19 mouse cellular contexts compared by ENCODE assay signal in the genomic region with DNA sequence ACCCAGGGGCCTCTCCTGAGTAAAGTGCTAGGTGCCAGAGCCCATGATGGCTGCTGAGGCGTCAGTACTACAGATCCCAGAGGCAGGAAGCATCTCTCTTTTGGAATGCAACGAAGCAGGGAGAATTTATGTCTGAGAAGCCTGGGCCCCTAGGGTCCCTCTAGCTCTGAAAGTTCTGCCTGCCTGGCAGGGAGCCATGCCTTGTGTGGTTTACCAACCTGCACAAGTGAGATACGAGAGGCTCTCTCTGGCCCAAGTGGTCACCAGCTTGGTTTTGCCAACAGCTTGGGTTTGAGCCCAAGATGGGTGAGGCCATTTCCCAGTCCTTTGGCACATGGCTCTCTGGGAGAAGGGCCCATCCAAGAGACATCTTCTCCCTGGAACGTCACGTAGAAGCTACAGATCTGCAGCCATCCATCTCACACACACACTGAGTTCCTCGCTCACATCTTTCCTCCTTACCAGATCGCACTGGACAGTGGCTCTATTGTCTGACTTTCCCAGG.
A peak's percentile ranks its signal among the peaks of the same experiment; 100 is the strongest.
DNase-seq lines count a peak whose midpoint lies in the region; ATAC-seq and TF ChIP-seq lines count a peak whose summit lies in the region.
"Had no signal": no experiment of that assay in that cellular context is flagged by ENCODE, and none has a peak within 500 bp of the region (broad histone marks: within the 10 kb centered on the region; RNA-seq: fewer than 3 reads in every experiment).

No protein-coding gene starts in this region.

- H3K36me3 ChIP-seq in forebrain, embryonic 12.5 days (replicated peaks): no peaks in the 10 kb centered on the region
- no peaks in the 10 kb centered on the region for H3K36me3 ChIP-seq in forebrain, embryonic 11.5 days (ENCODE audit: control insufficient read depth, insufficient read depth, low read length)
- no peaks in the 10 kb centered on the region for H3K36me3 ChIP-seq in forebrain, postnatal 0 days (ENCODE audit: insufficient read depth)
- H3K36me3 ChIP-seq in midbrain, embryonic 13.5 days: no peaks in the 10 kb centered on the region
- H3K36me3 ChIP-seq: intestine, embryonic 15.5 days; kidney, embryonic 15.5 days; liver, embryonic 12.5 days had no signal

- WGBS in forebrain, embryonic 12.5 days: 78% methylated on average over 7 of the region's 7 CpGs
- WGBS in forebrain, embryonic 11.5 days: 84% methylated on average over 7 of the region's 7 CpGs
- 65% methylated on average over 7 of the region's 7 CpGs for WGBS in forebrain, postnatal 0 days
- WGBS in midbrain, embryonic 13.5 days: 68% methylated on average over 7 of the region's 7 CpGs

- H3K27ac ChIP-seq in forebrain, embryonic 12.5 days: peak overlapping the region; percentile 75; the same call in 1 of the 2 replicates
- H3K27ac ChIP-seq in forebrain, embryonic 11.5 days (ENCODE audit: low read depth, low read length): no peak overlapping the region
- no peak overlapping the region for H3K27ac ChIP-seq in forebrain, postnatal 0 days (ENCODE audit: low read depth, low read length)
- H3K27ac ChIP-seq in midbrain, embryonic 13.5 days: peak overlapping the region; percentile 51; the same call in 1 of the 2 replicates
- H3K27ac ChIP-seq: intestine, embryonic 15.5 days; kidney, embryonic 15.5 days; liver, embryonic 12.5 days; macrophage had no signal

- no peaks in the 10 kb centered on the region for H3K9me3 ChIP-seq in forebrain, embryonic 12.5 days
- H3K9me3 ChIP-seq in forebrain, embryonic 11.5 days (ENCODE audit: control insufficient read depth, low read length): no peaks in the 10 kb centered on the region
- H3K9me3 ChIP-seq in forebrain, postnatal 0 days (ENCODE audit: low read length): no peaks in the 10 kb centered on the region
- H3K9me3 ChIP-seq in midbrain, embryonic 13.5 days: no peaks in the 10 kb centered on the region
- H3K9me3 ChIP-seq: intestine, embryonic 15.5 days; kidney, embryonic 15.5 days; liver, embryonic 12.5 days had no signal

- no peak for TF ChIP-seq POLR2A in brain, embryonic 14.5 days (IDR thresholded peaks at IDR 0.05; ENCODE audit: borderline replicate concordance, extremely low read depth, insufficient read depth, insufficient read length, poor library complexity, severe bottlenecking)

- no peak overlapping the region for H3K4me3 ChIP-seq in forebrain, embryonic 12.5 days (replicated peaks)
- no peak overlapping the region for H3K4me3 ChIP-seq in forebrain, embryonic 11.5 days (ENCODE audit: low read depth, low read length)
- H3K4me3 ChIP-seq in forebrain, postnatal 0 days (ENCODE audit: low read depth, low read length): no peak overlapping the region
- H3K4me3 ChIP-seq in midbrain, embryonic 13.5 days (replicated peaks): no peak overlapping the region
- H3K4me3 ChIP-seq: intestine, embryonic 15.5 days; kidney, embryonic 15.5 days; liver, embryonic 12.5 days had no signal

- no peak overlapping the region for H3K4me2 ChIP-seq in forebrain, embryonic 12.5 days
- H3K4me2 ChIP-seq in forebrain, embryonic 11.5 days (ENCODE audit: low read depth, low read length, severe bottlenecking): no peak overlapping the region
- H3K4me2 ChIP-seq in forebrain, postnatal 0 days (ENCODE audit: low read depth): no peak overlapping the region
- no peak overlapping the region for H3K4me2 ChIP-seq in midbrain, embryonic 13.5 days (replicated peaks)
- H3K4me2 ChIP-seq: intestine, embryonic 15.5 days; kidney, embryonic 15.5 days; liver, embryonic 12.5 days; lung, embryonic 14.5 days had no signal

- peaks cover 55% of the 10 kb centered on the region for H3K4me1 ChIP-seq in forebrain, embryonic 12.5 days
- H3K4me1 ChIP-seq in forebrain, embryonic 11.5 days (replicated peaks; ENCODE audit: control insufficient read depth, insufficient read depth, low read length): peaks cover 17% of the 10 kb centered on the region; the same call in 1 of the 2 replicates
- H3K4me1 ChIP-seq in forebrain, postnatal 0 days (ENCODE audit: insufficient read depth): peaks cover 9% of the 10 kb centered on the region; the same call in 1 of the 2 replicates
- H3K4me1 ChIP-seq in midbrain, embryonic 13.5 days (replicated peaks): peaks cover 51% of the 10 kb centered on the region
- H3K4me1 ChIP-seq: liver, embryonic 12.5 days had no signal

- H3K27me3 ChIP-seq in forebrain, embryonic 12.5 days: no peaks in the 10 kb centered on the region
- no peaks in the 10 kb centered on the region for H3K27me3 ChIP-seq in forebrain, embryonic 11.5 days (ENCODE audit: control insufficient read depth, insufficient read depth, low read length)
- H3K27me3 ChIP-seq in forebrain, postnatal 0 days (ENCODE audit: insufficient read depth, low read length): no peaks in the 10 kb centered on the region; the same call in 1 of the 2 replicates
- H3K27me3 ChIP-seq in midbrain, embryonic 13.5 days: no peaks in the 10 kb centered on the region
- H3K27me3 ChIP-seq: intestine, embryonic 15.5 days; kidney, embryonic 15.5 days; liver, embryonic 12.5 days had no signal

- no peak for DNase-seq in forebrain, embryonic 11.5 days (ENCODE audit: low spot score)
- peak; percentile 43 for DNase-seq in brain, embryonic 14.5 days (ENCODE audit: low read depth)
- peak; percentile 17 for DNase-seq in forebrain, postnatal 0 days
- DNase-seq in layer of hippocampus, adult 8-10 months (ENCODE audit: low spot score in 2 of 2): no peak
- no peak for DNase-seq in lung, postnatal 36 days
- DNase-seq: adrenal gland, postnatal 25 days; B cell, adult 2 months; cerebellum, adult 8-10 months; gastrocnemius, postnatal 10 days; heart, postnatal 14 days; lung, embryonic 14.5 days; spleen, adult 18-20 months; thymus, adult 18-20 months had no signal

- H3K9ac ChIP-seq in forebrain, embryonic 12.5 days: no peak overlapping the region
- H3K9ac ChIP-seq in forebrain, embryonic 11.5 days (ENCODE audit: low read length): no peak overlapping the region
- no peak overlapping the region for H3K9ac ChIP-seq in forebrain, postnatal 0 days
- no peak overlapping the region for H3K9ac ChIP-seq in midbrain, embryonic 13.5 days (replicated peaks)
- H3K9ac ChIP-seq: intestine, embryonic 15.5 days; kidney, embryonic 15.5 days; liver, embryonic 12.5 days; lung, embryonic 14.5 days had no signal

- no peak for TF ChIP-seq CTCF in brain, embryonic 14.5 days (IDR thresholded peaks at IDR 0.05; ENCODE audit: borderline replicate concordance, extremely low read depth, insufficient read depth, insufficient read length)
- no peak for TF ChIP-seq CTCF in forebrain, postnatal 0 days (IDR thresholded peaks at IDR 0.05; ENCODE audit: low read depth)

- ATAC-seq in forebrain, embryonic 12.5 days (ENCODE audit: low FRiP score): no peak
- no peak for ATAC-seq in forebrain, embryonic 11.5 days (replicated peaks; ENCODE audit: low FRiP score)
- no peak for ATAC-seq in forebrain, postnatal 0 days
- no peak for ATAC-seq in midbrain, embryonic 13.5 days
- ATAC-seq: intestine, embryonic 15.5 days; liver, embryonic 12.5 days had no signal

Comparison
In these comparisons a context has a peak if more than half of its experiments do, and no peak if none do; other contexts are left out.
1. H3K27ac ChIP-seq: peak in forebrain, embryonic 12.5 days (single experiment) and midbrain, embryonic 13.5 days (single experiment); none in forebrain, embryonic 11.5 days (single experiment) and forebrain, postnatal 0 days (single experiment).
2. DNase-seq: peak in brain, embryonic 14.5 days (single experiment) and forebrain, postnatal 0 days (single experiment); none in forebrain, embryonic 11.5 days (single experiment), layer of hippocampus, adult 8-10 months (0 of 2) and lung, postnatal 36 days (single experiment).